Mouse (Mus musculus) kidney, adult 11 months (tissue): ENCODE measurements around the gene Lrrn1.

Experiments
- DNase-seq: peaks from one replicate; pipeline ENCODE4 v3.0.0; 2022

Gene Lrrn1

DNA sequence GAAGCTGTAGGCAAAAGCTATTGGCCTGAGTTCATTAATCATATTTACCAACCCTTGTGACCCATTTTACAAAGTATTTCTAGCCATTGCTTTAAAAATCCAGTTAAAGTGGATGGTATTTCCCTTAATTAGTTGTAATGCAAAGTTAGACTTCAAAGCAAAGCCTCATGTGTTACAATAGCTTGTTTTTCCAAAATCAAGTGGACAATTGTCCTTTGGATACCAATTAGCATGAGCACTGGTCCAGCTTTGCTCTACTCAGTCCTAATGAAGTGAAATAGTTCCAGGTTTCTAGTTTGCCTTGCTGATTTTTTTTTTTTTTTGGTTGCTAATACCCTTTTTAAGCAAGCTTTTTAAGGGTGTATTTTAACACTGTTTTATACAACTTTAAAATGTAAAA is 75.6 kb downstream of the Lrrn1 start:
- DNase-seq: no peak

DNA sequence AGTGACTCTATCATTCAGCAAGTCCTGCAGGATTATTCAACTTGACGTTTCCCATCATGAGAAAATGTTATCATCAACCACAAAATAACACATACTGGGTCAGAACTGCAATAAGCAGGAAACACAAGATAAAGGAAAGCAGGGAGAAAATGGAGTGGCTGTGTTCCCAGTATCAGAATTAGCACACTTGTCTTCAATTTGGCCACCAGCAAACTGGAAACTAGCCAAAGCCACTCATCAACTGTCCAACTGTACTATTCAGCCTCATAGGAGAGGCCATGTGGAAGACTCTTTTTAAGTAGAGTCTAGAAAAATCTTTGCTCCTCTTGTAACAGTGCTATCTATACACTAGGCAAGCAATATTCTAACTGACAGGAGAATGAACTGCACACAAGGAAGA is 84.7 kb downstream of the Lrrn1 start:
- DNase-seq: no peak
